Mouse (Mus musculus) limb, embryonic 12.5 days (tissue): ENCODE results near the gene Gpx7. TPM values are rescaled to one million over a fixed set of nuclear protein-coding genes. Genes with fewer than 3 reads are reported as not detected.

Source experiments
- polyA plus RNA-seq: library from polyadenylated mRNA; unstranded; fragments of >200 nt; fragmentation: Nextera tagmentation; extraction: Ambion mirVana; gene quantifications from 2 replicates; pipeline ENCODE4 v1.2.1, GENCODE M21; 2016

Gpx7 gene
- polyA plus RNA-seq, 1 experiment from 2014 or later: 62.9 TPM

Other genes with a start within 250 kb of the Gpx7 start
- gene Echdc2, start 241.5 kb downstream of the Gpx7 start, polyA plus RNA-seq: 40.0 and 41.1 TPM in 2 replicates
- 0.14 TPM in 1 of 2 replicates, not detected in the other for gene Zyg11a, start 188.9 kb downstream of the Gpx7 start, polyA plus RNA-seq
- gene Zyg11b, start 105.9 kb downstream of the Gpx7 start, polyA plus RNA-seq: 17.7 and 18.5 TPM in 2 replicates
- 50.4 and 53.0 TPM in 2 replicates for gene Coa7, start 78.8 kb downstream of the Gpx7 start, polyA plus RNA-seq
- 8.1 and 9.4 TPM in 2 replicates for gene Shisal2a, start 23.6 kb downstream of the Gpx7 start, polyA plus RNA-seq
- gene Tut4, start 52.5 kb upstream of the Gpx7 start, polyA plus RNA-seq: 144 and 154 TPM in 2 replicates
- gene Prpf38a, start 172.4 kb upstream of the Gpx7 start, polyA plus RNA-seq: 111 and 112 TPM in 2 replicates
- 18.4 and 18.5 TPM in 2 replicates for gene Orc1, start 172.5 kb upstream of the Gpx7 start, polyA plus RNA-seq
- 33.9 and 40.1 TPM in 2 replicates for gene Cc2d1b, start 213.0 kb upstream of the Gpx7 start, polyA plus RNA-seq